In genomic region chr11:96992722-96993311, GRCm38 (mm10) we compare ENCODE assay signal across 10 mouse cellular contexts. TPM values are rescaled to one million over a fixed set of nuclear protein-coding genes. Genes with fewer than 3 reads are reported as not detected.
DNase-seq lines count a peak whose midpoint lies in the region; ATAC-seq lines count a peak whose summit lies in the region.
"Had no signal": no experiment of that assay in that cellular context is flagged by ENCODE, and none has a peak within 500 bp of the region (broad histone marks: within the 10 kb centered on the region; RNA-seq: fewer than 3 reads in every experiment).

No protein-coding gene starts in this region.

- H3K36me3 ChIP-seq in heart, embryonic 13.5 days = no peaks in the 10 kb centered on the region
- H3K36me3 ChIP-seq: limb, embryonic 15.5 days had no signal

- no peak overlapping the region for H3K4me3 ChIP-seq in heart, embryonic 13.5 days
- H3K4me3 ChIP-seq: limb, embryonic 15.5 days had no signal

- H3K4me2 ChIP-seq in heart, embryonic 13.5 days = no peak overlapping the region
- H3K4me2 ChIP-seq: limb, embryonic 15.5 days had no signal

- ATAC-seq in heart, embryonic 13.5 days (ENCODE audit: extremely low read depth, insufficient number of reproducible peaks, low FRiP score, low TSS enrichment) = no peak

- DNase-seq in heart, adult 9 months (ENCODE audit: low spot score in 2 of 2) = no peak
- peak; percentile 69 for DNase-seq in A20 (ENCODE audit: low read depth, low spot score)
- peak; percentile 63 for DNase-seq in embryo, embryonic 11 days
- peak; percentile 63 for DNase-seq in lung, postnatal 10 days
- no peak for DNase-seq in cerebellum, postnatal 14 days
- no peak for DNase-seq in retina, embryonic 14.5 days (ENCODE audit: low spot score)
- DNase-seq in ovary, postnatal 10 days (ENCODE audit: low spot score) = no peak
- DNase-seq: kidney, adult 18-20 months had no signal

- H3K27ac ChIP-seq in heart, embryonic 13.5 days (replicated peaks) = peak overlapping the region; percentile 54
- H3K27ac ChIP-seq: limb, embryonic 15.5 days had no signal

- H3K4me1 ChIP-seq in heart, embryonic 13.5 days = peaks cover 34% of the 10 kb centered on the region

- WGBS in heart, embryonic 13.5 days = 23% methylated on average over 8 of the region's 8 CpGs

- no peak overlapping the region for H3K9ac ChIP-seq in heart, embryonic 13.5 days
- H3K9ac ChIP-seq: limb, embryonic 15.5 days had no signal

- H3K9me3 ChIP-seq in heart, embryonic 13.5 days = no peaks in the 10 kb centered on the region
- H3K9me3 ChIP-seq: limb, embryonic 15.5 days had no signal

- peaks cover 85% of the 10 kb centered on the region for H3K27me3 ChIP-seq in heart, embryonic 13.5 days (replicated peaks)

RNA-seq across cellular contexts. Expression of gene Sp2, which starts 10.1 kb away (rescaled TPM):
- 15.8 and 17.8 TPM in 2 replicates for polyA plus RNA-seq in heart, embryonic 13.5 days (2015; fragmentation: Nextera tagmentation; extraction: Ambion mirVana)

RNA-seq across cellular contexts. Expression of gene Sp6, which starts 20.4 kb away (rescaled TPM):
- polyA plus RNA-seq in heart, embryonic 13.5 days (2015; fragmentation: Nextera tagmentation; extraction: Ambion mirVana) = 0.18 and 0.21 TPM in 2 replicates

RNA-seq across cellular contexts. Expression of gene Scrn2, which starts 36.9 kb away (rescaled TPM):
- 16.0 and 19.2 TPM in 2 replicates for polyA plus RNA-seq in heart, embryonic 13.5 days (2015; fragmentation: Nextera tagmentation; extraction: Ambion mirVana)

RNA-seq across cellular contexts. Expression of gene Lrrc46, which starts 48.4 kb away (rescaled TPM):
- polyA plus RNA-seq in heart, embryonic 13.5 days (2015; fragmentation: Nextera tagmentation; extraction: Ambion mirVana) = 0.18 and 0.49 TPM in 2 replicates

RNA-seq across cellular contexts. Expression of gene Mrpl10, which starts 48.5 kb away (rescaled TPM):
- polyA plus RNA-seq in heart, embryonic 13.5 days (2015; fragmentation: Nextera tagmentation; extraction: Ambion mirVana) = 67.5 and 72.6 TPM in 2 replicates

Comparison
In these comparisons a context has a peak if more than half of its experiments do, and no peak if none do; other contexts are left out.
1. DNase-seq: peak in A20 (single experiment), embryo, embryonic 11 days (single experiment) and lung, postnatal 10 days (single experiment); none in heart, adult 9 months (0 of 2), cerebellum, postnatal 14 days (0 of 2), retina, embryonic 14.5 days (single experiment) and ovary, postnatal 10 days (single experiment).